Mouse (Mus musculus) embryonic fibroblast, embryonic 13.5 days (primary cell): ENCODE data around the gene Pdgfc.

Experiments
- CTCF ChIP-seq: IDR thresholded peaks from 2 replicates; pipeline ENCODE4 v1.5.1; 2011; ENCODE audit warnings: mild to moderate bottlenecking, control low read depth, low read length, moderate library complexity, borderline replicate concordance; ENCODE audit not compliant: insufficient read depth
- POLR2A ChIP-seq: IDR thresholded peaks from 2 replicates; pipeline ENCODE4 v1.6.1; 2011; ENCODE audit warnings: low read depth, mild to moderate bottlenecking, control low read depth, low read length, moderate library complexity

- TF ChIP-seq POLR2A, result no peak
- no peak for TF ChIP-seq CTCF
Measured at GRCm38 (mm10) chr3:81022845-81023244, 13.4 kb upstream of the Pdgfc start.
